Mouse (Mus musculus): ENCODE results near the gene Macrod2. TPM values are rescaled to one million over a fixed set of nuclear protein-coding genes. Genes with fewer than 3 reads are reported as not detected.
"Not testable (repeated sequence)": the region's sequence is repeated elsewhere in the genome, so short reads cannot be mapped to it uniquely, and the experiment has no call there.

Gene Macrod2
- polyA plus RNA-seq, 1 experiment = 8.3 TPM

GRCm38 (mm10) chr2:140704146-140704545 lies 309.0 kb downstream of the Macrod2 start:
- Histone ChIP-seq H3K4me3 (ENCODE audit: insufficient read depth, low read depth, low read length) (no peak overlapping the region), H3K27ac (replicated peaks; ENCODE audit: low read depth, low read length) (no peak overlapping the region), H3K4me1 (ENCODE audit: control insufficient read depth, insufficient read depth, insufficient read length, low read length) (no peaks in the 10 kb centered on the region)

- Histone ChIP-seq H3K4me3 (ENCODE audit: insufficient read depth, low read depth, low read length) (no peak overlapping the region), H3K4me1 (ENCODE audit: control insufficient read depth, insufficient read depth, insufficient read length, low read length) (no peaks in the 10 kb centered on the region), H3K27ac (replicated peaks; ENCODE audit: low read depth, low read length) (no peak overlapping the region)
Measured at GRCm38 (mm10) chr2:140705278-140705677, 310.2 kb downstream of the Macrod2 start.

- H3K4me1 ChIP-seq (ENCODE audit: control insufficient read depth, insufficient read depth, insufficient read length, low read length) = no peaks in the 10 kb centered on the region
- H3K4me3 ChIP-seq (ENCODE audit: insufficient read depth, low read depth, low read length) = no peak overlapping the region
- H3K27ac ChIP-seq (replicated peaks; ENCODE audit: low read depth, low read length) = no peak overlapping the region
Measured at GRCm38 (mm10) chr2:140707550-140707949, 312.4 kb downstream of the Macrod2 start.

GRCm38 (mm10) chr2:140715822-140716221 lies 320.7 kb downstream of the Macrod2 start:
- H3K27ac ChIP-seq (replicated peaks; ENCODE audit: low read depth, low read length) = no peak overlapping the region
- H3K4me3 ChIP-seq (ENCODE audit: insufficient read depth, low read depth, low read length) = no peak overlapping the region
- H3K4me1 ChIP-seq (ENCODE audit: control insufficient read depth, insufficient read depth, insufficient read length, low read length) = no peaks in the 10 kb centered on the region

- Histone ChIP-seq H3K4me1 (ENCODE audit: control insufficient read depth, insufficient read depth, insufficient read length, low read length) (no peaks in the 10 kb centered on the region), H3K4me3 (ENCODE audit: insufficient read depth, low read depth, low read length) (no peak overlapping the region), H3K27ac (replicated peaks; ENCODE audit: low read depth, low read length) (no peak overlapping the region)
Measured at GRCm38 (mm10) chr2:140717407-140717806, 322.3 kb downstream of the Macrod2 start.

GRCm38 (mm10) chr2:140732616-140733183 lies 337.6 kb downstream of the Macrod2 start:
- H3K4me1 ChIP-seq (ENCODE audit: control insufficient read depth, insufficient read depth, insufficient read length, low read length) = no peaks in the 10 kb centered on the region
- no peak overlapping the region for H3K4me3 ChIP-seq (ENCODE audit: insufficient read depth, low read depth, low read length)
- no peak overlapping the region for H3K27ac ChIP-seq (replicated peaks; ENCODE audit: low read depth, low read length)

GRCm38 (mm10) chr2:140740511-140740910 lies 345.4 kb downstream of the Macrod2 start:
- H3K4me1 ChIP-seq (ENCODE audit: control insufficient read depth, insufficient read depth, insufficient read length, low read length) = no peaks in the 10 kb centered on the region
- H3K4me3 ChIP-seq (ENCODE audit: insufficient read depth, low read depth, low read length) = no peak overlapping the region
- no peak overlapping the region for H3K27ac ChIP-seq (replicated peaks; ENCODE audit: low read depth, low read length)

- not testable (repeated sequence) for H3K4me3 ChIP-seq (ENCODE audit: insufficient read depth, low read depth, low read length); H3K27ac ChIP-seq (replicated peaks; ENCODE audit: low read depth, low read length); H3K4me1 ChIP-seq (ENCODE audit: control insufficient read depth, insufficient read depth, insufficient read length, low read length)
Measured at GRCm38 (mm10) chr2:140742954-140743353, 347.8 kb downstream of the Macrod2 start.

GRCm38 (mm10) chr2:140758881-140759280 lies 363.8 kb downstream of the Macrod2 start:
- Histone ChIP-seq H3K4me3 (ENCODE audit: insufficient read depth, low read depth, low read length) (no peak overlapping the region), H3K27ac (replicated peaks; ENCODE audit: low read depth, low read length) (no peak overlapping the region), H3K4me1 (ENCODE audit: control insufficient read depth, insufficient read depth, insufficient read length, low read length) (no peaks in the 10 kb centered on the region)

- H3K27ac ChIP-seq (replicated peaks; ENCODE audit: low read depth, low read length) = no peak overlapping the region
- H3K4me3 ChIP-seq (ENCODE audit: insufficient read depth, low read depth, low read length) = no peak overlapping the region
- no peaks in the 10 kb centered on the region for H3K4me1 ChIP-seq (ENCODE audit: control insufficient read depth, insufficient read depth, insufficient read length, low read length)
Measured at GRCm38 (mm10) chr2:140759732-140760131, 364.6 kb downstream of the Macrod2 start.

GRCm38 (mm10) chr2:140760137-140760536 lies 365.0 kb downstream of the Macrod2 start:
- Histone ChIP-seq H3K4me3 (ENCODE audit: insufficient read depth, low read depth, low read length) (no peak overlapping the region), H3K4me1 (ENCODE audit: control insufficient read depth, insufficient read depth, insufficient read length, low read length) (no peaks in the 10 kb centered on the region), H3K27ac (replicated peaks; ENCODE audit: low read depth, low read length) (no peak overlapping the region)

GRCm38 (mm10) chr2:140763076-140763891 lies 368.2 kb downstream of the Macrod2 start:
- H3K4me3 ChIP-seq (ENCODE audit: insufficient read depth, low read depth, low read length) = no peak overlapping the region
- no peaks in the 10 kb centered on the region for H3K4me1 ChIP-seq (ENCODE audit: control insufficient read depth, insufficient read depth, insufficient read length, low read length)
- no peak overlapping the region for H3K27ac ChIP-seq (replicated peaks; ENCODE audit: low read depth, low read length)

- Histone ChIP-seq H3K4me1 (ENCODE audit: control insufficient read depth, insufficient read depth, insufficient read length, low read length) (no peaks in the 10 kb centered on the region), H3K27ac (replicated peaks; ENCODE audit: low read depth, low read length) (no peak overlapping the region), H3K4me3 (ENCODE audit: insufficient read depth, low read depth, low read length) (no peak overlapping the region)
Measured at GRCm38 (mm10) chr2:140769473-140769872, 374.4 kb downstream of the Macrod2 start.

GRCm38 (mm10) chr2:140772825-140773224 lies 377.7 kb downstream of the Macrod2 start:
- H3K4me3 ChIP-seq (ENCODE audit: insufficient read depth, low read depth, low read length) = no peak overlapping the region
- H3K27ac ChIP-seq (replicated peaks; ENCODE audit: low read depth, low read length) = no peak overlapping the region

GRCm38 (mm10) chr2:140773456-140773855 lies 378.3 kb downstream of the Macrod2 start:
- no peak overlapping the region for H3K4me3 ChIP-seq (ENCODE audit: insufficient read depth, low read depth, low read length)
- H3K4me1 ChIP-seq (ENCODE audit: control insufficient read depth, insufficient read depth, insufficient read length, low read length) = no peaks in the 10 kb centered on the region

More at GRCm38 (mm10) chr2:140772825-140773224, 377.7 kb downstream of the Macrod2 start:
- H3K4me1 ChIP-seq (ENCODE audit: control insufficient read depth, insufficient read depth, insufficient read length, low read length) = no peaks in the 10 kb centered on the region

GRCm38 (mm10) chr2:140774808-140775370 lies 379.8 kb downstream of the Macrod2 start:
- Histone ChIP-seq H3K27ac (replicated peaks; ENCODE audit: low read depth, low read length) (no peak overlapping the region), H3K4me1 (ENCODE audit: control insufficient read depth, insufficient read depth, insufficient read length, low read length) (no peaks in the 10 kb centered on the region), H3K4me3 (ENCODE audit: insufficient read depth, low read depth, low read length) (no peak overlapping the region)

More at GRCm38 (mm10) chr2:140773456-140773855, 378.3 kb downstream of the Macrod2 start:
- no peak overlapping the region for H3K27ac ChIP-seq (replicated peaks; ENCODE audit: low read depth, low read length)
